Mouse (Mus musculus) adrenal gland, adult 8-10 months (tissue): Measurements from ENCODE around the gene Fndc3b. TPM values are rescaled to one million over a fixed set of nuclear protein-coding genes. Genes with fewer than 3 reads are reported as not detected.

ENCODE experiments used
- DNase-seq: peaks from one replicate; pipeline ENCODE4 v3.0.0; 2022
- total RNA-seq, 4 experiments: library from RNA; stranded (reverse); gene quantifications; 2 replicates each; pipeline ENCODE4 v1.2.4; 2022

The Fndc3b gene
- total RNA-seq, 4 experiments from 2014 or later, result 97.2 to 128 (median 115) TPM

GRCm38 (mm10) chr3:27667280-27667679, 43.8 kb downstream of the Fndc3b start:
- no peak for DNase-seq

- DNase-seq, result no peak
Observed at GRCm38 (mm10) chr3:27665338-27665737, 45.8 kb downstream of the Fndc3b start.

GRCm38 (mm10) chr3:27663221-27663620, 47.9 kb downstream of the Fndc3b start:
- DNase-seq, result no peak

GRCm38 (mm10) chr3:27658198-27658763, 52.8 kb downstream of the Fndc3b start:
- DNase-seq, result no peak

- DNase-seq, result peak; percentile 69
Observed at GRCm38 (mm10) chr3:27656764-27657390, 54.2 kb downstream of the Fndc3b start.

GRCm38 (mm10) chr3:27655673-27656072, 55.4 kb downstream of the Fndc3b start:
- DNase-seq, result peak; percentile 49

GRCm38 (mm10) chr3:27655042-27655441, 56.1 kb downstream of the Fndc3b start:
- DNase-seq, result no peak

GRCm38 (mm10) chr3:27652451-27653011, 58.6 kb downstream of the Fndc3b start:
- no peak for DNase-seq

- DNase-seq, result no peak
Observed at GRCm38 (mm10) chr3:27651731-27652130, 59.4 kb downstream of the Fndc3b start.

GRCm38 (mm10) chr3:27650083-27650482, 61.0 kb downstream of the Fndc3b start:
- DNase-seq, result no peak

GRCm38 (mm10) chr3:27649316-27649715, 61.8 kb downstream of the Fndc3b start:
- DNase-seq, result no peak

GRCm38 (mm10) chr3:27642381-27642780, 68.7 kb downstream of the Fndc3b start:
- no peak for DNase-seq

- no peak for DNase-seq
Observed at GRCm38 (mm10) chr3:27639701-27640100, 71.4 kb downstream of the Fndc3b start.

- no peak for DNase-seq
Observed at GRCm38 (mm10) chr3:27637046-27637661, 74.0 kb downstream of the Fndc3b start.

- DNase-seq, result no peak
Observed at GRCm38 (mm10) chr3:27635776-27636175, 75.3 kb downstream of the Fndc3b start.

GRCm38 (mm10) chr3:27632880-27633279, 78.2 kb downstream of the Fndc3b start:
- DNase-seq, result no peak

GRCm38 (mm10) chr3:27631112-27631511, 80.0 kb downstream of the Fndc3b start:
- no peak for DNase-seq

- DNase-seq, result no peak
Observed at GRCm38 (mm10) chr3:27629716-27630115, 81.4 kb downstream of the Fndc3b start.

GRCm38 (mm10) chr3:27626301-27626700, 84.8 kb downstream of the Fndc3b start:
- DNase-seq, result no peak

- DNase-seq, result no peak
Observed at GRCm38 (mm10) chr3:27625592-27625985, 85.5 kb downstream of the Fndc3b start.

- DNase-seq, result peak; percentile 66
Observed at GRCm38 (mm10) chr3:27624974-27625591, 86.0 kb downstream of the Fndc3b start.

- no peak for DNase-seq
Observed at GRCm38 (mm10) chr3:27622451-27622850, 88.7 kb downstream of the Fndc3b start.

GRCm38 (mm10) chr3:27621176-27621575, 89.9 kb downstream of the Fndc3b start:
- no peak for DNase-seq
